Mouse (Mus musculus) monocyte, adult 5-6 weeks (primary cell): ENCODE measurements at regions not wholly inside any gene's neighbourhood (a gene's known extent, or its start where the extent isn't known, plus 50 kb on each side); places are given as distances from the start of the nearest gene placed in this dataset.

Source experiments
- ATAC-seq: fragments of 153-309, 156-312 bp; replicated peaks from 2 replicates; pipeline ENCODE4 v1.8.0; 2017; ENCODE audit warnings: mild to moderate bottlenecking; ENCODE audit not compliant: low TSS enrichment, insufficient number of reproducible peaks, severe bottlenecking, poor library complexity, low FRiP score

DNA sequence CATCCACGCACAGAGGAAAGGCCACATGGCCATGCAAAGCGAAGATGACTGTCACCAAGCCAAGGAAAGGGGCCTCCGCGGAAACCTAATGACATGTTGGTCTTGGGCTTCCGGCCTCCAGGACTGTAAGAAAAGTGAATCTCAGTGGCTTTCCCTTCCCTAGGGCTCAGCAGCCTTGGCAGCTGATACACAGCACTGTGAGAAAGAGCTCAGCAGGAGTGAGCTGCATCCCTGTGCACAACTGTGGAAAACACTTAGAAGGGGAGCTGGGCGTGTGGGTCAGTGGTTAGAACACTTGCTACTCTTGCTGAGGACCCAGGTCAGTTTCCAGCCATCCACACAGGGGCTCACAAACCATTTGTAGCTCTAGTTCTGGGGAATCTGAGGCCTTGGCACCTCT is 155.1 kb downstream of the Gm45692 start:
- ATAC-seq: no peak

DNA sequence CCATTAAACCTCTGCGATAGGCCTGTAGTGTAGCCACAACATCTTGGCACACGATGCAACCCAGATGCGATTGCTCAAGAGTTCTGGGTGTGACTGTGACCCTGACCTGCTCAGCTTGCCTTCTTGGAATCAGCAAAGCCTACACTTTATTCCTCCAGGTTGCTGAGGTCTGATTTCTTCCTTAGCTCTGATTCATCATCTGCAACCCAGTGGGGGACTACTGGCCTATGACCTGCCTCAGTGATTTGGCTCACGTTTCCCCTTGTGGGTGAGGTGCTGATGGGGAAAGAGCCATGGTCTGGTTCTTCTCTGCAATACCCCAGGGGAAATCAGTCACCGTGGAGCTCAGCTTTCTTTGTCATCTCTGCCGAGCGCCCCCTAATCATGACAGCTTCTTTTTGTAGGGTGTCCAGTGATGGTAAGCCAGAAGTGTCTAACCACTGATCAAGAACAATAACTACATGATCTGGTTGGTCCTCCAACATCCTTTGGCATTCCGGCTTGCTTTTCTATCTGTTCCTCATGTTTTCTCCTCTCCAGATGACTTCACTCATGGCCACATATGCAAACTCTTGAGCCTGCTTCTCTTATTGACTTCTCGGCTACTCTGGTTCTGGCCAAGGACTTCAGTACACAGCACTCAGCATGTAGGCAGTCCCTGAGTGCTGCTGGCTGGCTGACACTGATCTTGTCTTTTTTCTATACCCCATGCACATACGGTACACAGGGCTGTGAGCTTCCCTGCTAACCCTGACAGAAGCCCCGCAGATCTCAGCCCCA is 163.0 kb downstream of the Gm45692 start:
- no peak for ATAC-seq

DNA sequence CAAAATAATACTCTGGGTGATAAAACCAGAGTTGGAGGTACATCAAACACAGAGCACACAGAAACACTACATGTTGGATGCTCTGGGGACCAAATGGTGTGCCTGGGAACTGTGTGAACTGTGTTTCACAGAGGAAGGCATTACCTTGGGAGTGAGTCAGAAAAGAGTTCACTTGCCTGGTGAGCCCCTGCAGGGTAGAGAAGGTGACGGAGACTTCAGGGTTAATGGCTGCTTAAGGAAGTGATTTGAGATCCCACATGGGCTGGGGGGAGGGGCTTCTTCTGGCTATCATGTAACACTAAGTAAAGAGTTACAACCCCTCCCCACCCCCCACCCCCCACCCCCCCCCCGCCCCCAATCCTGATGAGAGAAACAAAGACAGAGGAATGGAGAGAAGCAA is 164.6 kb downstream of the Gm45692 start:
- no peak for ATAC-seq

DNA sequence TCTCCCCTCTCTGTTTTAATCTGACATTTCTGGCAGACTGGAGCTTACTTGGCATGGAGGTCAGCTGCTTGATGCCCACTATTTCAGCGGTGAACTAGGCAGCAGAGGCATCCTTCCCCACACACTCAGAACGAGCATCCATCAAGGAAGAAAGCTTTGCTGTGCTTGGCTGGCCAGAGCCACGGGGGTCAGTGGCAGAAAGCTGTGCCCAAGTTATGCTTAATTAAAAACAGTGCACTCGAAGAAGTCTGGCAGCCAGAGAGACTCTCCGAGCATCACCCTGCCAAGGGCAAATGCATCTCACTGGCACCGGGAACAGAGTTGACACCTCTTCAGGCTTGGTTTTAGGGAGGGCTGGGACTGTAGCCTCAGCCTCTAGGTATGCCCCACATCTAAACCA is 168.3 kb downstream of the Gm45692 start:
- ATAC-seq: no peak

DNA sequence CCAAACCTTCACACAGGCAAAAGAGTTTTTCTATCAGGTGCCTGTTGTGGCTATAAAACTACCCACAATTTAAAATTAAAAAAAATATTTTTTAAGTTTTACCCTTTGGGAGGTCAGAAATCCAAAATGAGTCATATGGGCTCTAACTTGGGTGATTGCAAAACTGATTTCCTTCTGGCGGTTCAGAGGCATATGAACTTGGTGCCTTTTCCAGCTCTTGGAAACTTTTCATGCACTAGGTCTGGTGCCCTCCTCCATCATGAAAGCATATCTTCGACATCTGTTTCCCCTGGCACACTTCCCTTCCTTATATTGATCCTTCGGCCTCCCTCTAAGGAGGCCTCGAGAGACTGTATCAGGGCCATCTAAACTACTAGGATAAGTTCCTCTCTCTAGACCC is 168.8 kb downstream of the Gm45692 start:
- no peak for ATAC-seq

DNA sequence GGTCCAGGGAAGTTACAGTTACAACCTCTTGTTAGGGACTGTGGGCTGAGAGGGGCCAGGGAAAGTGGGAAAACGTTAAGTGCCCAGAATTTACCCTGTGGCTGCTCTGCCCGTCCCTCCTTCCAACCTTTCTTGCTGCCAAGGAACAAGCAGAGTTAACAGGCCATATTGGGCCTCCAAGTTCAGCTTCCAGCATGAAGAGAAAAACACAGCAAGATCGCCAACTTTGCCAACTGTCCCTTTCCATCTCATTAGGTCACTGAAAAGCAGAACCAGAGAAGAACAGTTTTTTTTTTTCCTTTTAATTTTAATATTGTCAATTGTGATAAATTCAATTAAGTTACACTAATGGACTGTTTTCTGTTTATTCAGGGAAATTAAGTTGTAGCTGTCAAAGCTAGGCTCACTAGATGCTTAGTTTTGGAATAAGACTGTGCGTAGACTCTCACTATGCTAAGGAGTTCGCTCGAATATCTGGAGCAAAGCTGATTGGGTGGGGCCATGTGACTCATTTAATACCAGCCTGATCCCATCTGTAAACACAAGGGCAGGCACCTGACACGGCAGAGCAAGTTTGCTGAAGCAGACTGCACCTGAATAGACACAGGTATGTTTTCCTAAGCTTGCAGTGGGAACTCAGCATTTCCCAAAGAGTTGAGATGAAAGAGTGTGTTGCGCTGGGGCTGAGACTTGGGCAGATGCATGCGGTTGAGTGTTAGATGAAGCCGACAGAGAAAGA is 178.9 kb downstream of the Gm45692 start:
- no peak for ATAC-seq

DNA sequence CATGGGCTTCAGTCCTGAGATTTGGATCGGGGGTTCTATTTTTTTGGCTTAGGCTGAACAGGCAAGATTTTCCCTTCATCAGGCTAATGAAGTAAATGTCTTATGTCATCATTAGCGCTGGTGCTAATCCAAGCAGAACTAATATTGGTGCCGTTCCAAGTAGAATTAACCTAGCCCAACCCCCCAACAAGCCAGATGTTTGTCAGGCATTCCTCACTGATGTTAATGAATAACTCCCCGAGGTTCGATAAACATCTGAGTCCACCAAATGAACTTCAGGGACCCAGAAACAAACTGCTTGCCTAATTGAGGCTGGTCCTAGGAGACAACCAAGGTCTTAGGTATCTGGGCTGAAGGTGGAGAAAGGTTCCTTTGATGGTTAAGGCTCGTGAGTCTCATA is 180.9 kb downstream of the Gm45692 start:
- ATAC-seq: no peak

DNA sequence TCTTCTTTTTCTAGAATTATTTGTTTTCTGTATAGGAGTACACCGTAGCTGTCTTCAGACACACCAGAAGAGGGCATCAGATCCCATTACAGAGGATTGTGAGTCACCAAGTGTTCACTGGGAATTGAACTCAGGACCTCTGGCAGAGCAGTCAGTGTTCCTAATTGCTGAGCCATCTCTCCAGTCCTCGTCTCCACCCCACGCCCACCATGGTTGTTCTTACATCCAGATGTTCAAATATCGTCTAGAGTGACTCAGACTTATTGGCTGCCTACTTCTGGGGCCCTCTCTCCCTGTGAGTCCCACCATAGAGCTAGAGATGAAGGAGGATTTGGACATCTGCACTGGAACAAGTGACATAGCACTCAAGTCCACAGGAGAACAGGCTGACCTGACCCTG is 182.6 kb downstream of the Gm45692 start:
- ATAC-seq: no peak

DNA sequence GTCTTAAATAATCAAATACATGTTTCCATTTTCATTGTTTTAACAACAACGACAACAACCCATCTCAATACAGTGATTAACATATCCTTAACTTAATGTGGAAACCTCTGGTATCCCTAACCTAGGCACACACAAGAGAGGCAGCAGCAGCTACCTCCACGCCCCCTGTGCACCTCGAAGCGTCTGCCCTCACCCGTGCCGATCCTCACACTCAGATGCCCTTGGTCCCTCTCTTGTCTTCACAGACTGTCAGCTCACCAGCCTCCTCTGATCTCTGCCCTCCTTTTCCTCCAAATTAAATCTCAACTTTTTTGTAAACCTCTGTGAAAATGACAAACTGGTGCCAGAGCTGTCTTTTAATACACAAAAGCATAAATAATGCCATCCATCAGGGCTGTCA is 185.2 kb downstream of the Gm45692 start:
- no peak for ATAC-seq

DNA sequence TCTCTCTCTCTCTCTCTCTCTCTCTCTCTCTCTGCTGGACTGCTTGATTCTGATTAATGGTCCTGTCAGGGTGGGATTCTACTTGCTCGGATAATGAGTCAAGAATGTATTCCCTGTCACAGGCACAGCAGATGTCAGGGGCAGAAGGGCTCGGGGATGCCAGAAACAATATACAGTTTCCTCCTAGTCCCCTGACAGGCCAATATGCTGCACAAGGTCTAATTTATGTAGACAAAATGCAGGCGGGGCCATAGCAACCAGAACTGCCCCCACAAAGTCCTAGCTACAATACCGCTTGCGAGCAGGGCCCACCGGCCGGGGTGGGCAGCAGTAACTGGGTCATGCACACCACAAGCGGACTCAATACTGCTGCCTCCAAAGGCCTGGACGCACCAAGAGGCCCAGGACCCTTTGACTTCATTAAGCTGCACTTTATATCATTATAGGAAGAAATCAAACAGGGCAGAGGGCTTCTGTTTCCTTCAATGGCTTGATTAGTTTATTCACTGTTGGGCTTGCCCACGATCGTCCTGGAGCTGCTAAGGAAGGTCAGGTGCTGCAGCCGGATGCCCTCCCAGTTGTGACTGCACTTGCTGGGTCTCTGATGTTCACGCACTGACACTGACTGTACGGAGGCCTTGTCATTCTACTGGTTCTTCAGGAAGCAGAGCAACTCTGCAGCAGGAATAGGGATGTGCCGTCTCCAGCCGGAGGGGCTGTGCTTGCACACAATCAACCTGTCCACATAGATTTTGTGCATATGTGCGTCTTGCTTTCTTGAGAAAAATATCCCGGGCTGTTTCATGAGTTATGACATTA is 185.9 kb downstream of the Gm45692 start:
- no peak for ATAC-seq

DNA sequence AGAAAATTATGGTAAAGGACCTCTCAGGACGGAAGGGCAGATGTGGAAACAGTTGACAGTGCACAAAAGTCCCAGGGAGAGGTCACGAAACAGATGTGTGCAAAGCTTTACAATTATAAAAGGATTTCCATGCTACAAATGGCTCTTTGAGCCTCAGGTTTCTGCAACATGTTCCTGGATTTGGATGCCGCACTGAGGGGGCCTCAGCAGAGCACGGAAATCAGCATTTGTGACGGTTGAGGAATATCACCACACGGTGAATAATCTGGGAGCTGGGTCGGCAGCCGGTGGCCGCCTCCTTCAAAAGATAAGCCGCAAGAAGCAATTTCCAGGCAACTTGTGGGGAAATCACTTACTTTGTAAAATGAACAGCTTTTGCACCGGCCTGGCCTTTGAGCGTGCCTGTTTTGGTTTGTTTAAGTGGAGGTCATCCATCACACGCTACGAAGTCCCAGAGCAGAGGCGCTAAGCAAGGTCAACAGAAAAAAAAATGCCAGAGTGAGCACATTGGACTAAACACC is 188.8 kb downstream of the Gm45692 start:
- no peak for ATAC-seq

DNA sequence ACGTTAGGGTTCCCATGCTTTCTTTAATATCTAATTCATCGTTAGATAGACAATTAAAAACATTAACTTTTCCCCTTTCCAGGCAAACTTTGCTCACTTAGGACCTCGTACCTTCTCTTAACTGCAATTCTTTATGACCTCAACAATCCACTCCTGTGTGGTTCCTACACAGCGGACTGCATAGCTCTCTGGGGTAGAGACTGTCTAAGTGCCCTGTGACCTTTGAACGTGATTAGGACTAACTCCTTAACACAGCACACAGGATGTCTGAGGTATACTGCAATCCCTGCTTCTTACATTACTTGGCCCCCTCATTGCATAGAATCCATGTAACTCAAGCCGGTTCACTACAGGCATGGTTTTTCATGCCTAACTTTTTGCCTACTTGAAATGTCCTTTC is 190.4 kb downstream of the Gm45692 start:
- ATAC-seq: no peak

DNA sequence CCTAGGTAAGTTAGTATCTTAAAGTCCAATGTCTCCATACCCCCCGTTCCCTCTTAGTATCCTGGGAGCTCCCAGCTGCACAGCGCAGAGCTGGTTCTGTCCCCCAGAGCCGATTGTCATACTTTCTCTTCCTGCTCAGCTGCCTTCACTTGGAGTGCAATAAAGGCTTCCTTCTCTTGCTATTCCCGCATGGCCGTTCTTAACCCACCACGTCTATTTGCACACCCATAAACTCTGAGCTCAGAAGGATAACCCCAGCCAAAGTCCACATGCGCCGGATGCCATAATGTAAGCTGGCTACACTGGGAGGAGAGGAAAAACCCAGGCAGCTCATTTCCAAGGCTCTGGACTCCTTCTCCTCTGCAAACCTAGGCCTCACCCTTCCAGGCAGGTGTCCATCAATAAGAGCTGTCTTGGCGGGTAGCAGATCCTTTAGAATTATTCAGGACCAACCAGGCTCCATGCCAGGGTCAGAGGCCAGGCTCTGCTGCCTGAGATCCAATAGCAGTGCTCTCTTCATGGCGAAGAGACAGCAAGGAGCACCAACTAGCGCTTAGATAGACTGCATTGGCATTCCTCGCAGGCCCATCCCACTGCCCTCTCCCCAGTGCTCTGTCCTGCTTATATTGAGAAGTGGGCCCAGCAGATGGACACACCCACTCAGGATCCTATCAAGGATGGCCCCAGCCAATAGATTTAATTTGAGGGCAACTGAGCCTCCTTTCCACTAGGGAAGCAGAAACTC is 204.4 kb downstream of the Gm45692 start:
- no peak for ATAC-seq

DNA sequence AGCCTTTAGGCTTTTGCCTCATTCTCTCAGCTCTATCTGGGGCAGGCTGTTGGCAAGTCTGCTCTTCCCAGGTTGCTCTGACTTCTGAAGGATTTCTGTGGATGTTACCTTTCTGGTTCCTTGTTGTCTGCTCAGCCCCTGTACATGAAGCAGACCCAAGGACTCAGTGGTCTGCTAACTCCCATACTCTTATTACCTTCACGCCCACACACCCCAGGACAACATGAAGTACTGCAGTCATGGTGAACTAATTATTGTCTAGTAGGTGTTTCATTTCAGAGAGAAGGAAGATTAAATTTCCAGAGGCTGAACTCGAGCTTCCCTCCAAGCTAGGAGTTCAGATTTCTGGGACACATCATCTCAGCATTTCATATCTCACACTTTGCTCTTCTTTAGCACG is 205.3 kb downstream of the Gm45692 start:
- ATAC-seq: no peak

DNA sequence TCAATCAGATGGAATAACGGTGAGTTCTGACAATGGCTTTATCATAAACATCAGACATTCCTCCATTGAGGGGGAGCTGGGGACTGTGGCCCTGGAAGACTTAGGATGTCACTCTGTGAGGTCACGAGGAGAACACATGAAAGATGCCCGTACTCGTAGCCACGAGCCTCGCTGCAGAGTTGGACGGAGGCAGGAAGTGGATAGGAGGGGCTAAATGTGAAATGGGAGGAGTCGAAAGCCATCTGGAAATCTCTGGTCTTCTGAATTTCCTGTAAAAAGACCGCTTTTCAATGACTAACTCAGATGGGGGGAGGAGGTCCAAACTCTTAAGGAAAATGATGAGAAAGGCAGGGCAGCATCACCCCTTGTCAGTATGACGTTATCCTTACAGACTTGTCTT is 210.5 kb downstream of the Gm45692 start:
- ATAC-seq: no peak

DNA sequence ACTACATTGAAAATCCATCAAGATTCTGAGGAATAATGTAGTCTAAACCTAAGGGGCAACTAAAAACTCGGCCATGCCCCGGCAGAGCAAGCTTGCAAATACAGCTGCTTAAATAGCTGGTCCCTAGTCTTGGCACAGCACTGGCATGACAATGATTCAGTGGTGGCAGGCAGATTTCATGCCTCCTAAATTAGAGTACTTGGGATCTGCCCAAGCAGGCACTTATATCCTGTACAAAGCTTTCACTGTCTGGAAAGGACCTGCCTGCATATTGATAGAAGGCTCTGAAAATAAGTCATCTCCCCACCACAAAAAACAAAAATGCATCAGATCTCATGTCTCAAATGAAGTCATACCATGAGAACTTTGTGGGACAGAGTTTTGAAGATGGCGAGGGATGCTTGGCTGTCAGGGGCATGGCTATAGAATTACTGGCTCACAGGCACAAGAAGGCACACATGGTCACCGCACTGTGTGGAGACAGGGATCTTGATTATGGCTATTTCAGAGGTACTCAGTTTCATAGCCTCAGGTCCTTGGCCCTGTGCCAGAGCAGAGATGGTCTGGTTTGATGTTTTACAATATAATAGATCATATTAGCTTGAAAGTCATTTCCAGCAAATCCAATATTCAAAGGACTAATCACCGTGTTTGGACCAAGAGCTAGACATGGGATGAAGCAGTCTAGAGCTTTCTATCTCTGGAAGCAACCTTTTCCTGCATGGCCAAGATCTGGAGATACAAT is 217.7 kb downstream of the Gm45692 start:
- ATAC-seq: no peak

DNA sequence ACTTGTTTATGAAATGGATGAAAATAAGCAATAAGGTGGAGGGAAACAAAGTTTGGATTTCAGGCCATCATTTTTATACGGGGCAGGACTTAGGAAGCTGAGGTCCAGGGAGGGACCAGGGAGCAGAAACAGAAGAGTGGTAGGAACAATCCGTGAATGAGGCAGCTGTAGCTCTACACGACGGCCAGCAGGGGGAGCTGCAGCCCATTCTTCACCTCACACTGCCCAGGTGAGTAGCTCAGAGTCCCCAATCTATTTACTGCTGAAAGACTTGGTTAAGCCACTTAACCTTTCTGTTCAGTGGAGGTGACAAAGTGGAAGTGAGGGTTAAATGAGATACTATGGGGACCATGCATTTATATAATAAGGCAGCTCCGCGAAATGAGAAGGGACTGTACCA is 225.7 kb downstream of the Gm45692 start:
- 0 out of 2 replicates have a peak, but pooled peaks have one; percentile 68 for ATAC-seq

DNA sequence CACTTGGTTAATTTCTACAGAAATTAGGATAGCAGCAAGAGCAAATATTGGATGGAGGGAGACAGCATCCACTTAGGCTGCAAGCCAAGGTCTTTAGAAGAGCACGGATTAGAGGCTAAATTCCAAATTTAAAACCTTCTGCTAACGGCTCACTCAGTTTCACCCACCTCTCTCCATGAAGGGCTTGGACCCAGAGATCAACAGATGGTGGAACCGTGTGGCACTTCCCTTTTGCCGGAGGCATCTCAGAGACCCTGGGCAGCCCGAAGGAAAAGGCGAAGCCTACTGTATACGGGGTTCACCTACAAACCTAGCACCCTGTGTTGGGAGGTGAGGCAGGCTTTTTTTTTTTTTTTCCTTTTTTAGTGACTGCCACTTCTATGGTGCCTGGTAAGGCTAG is 229.9 kb downstream of the Gm45692 start:
- ATAC-seq: no peak
